Mouse (Mus musculus): ENCODE results near the gene Gm6034. TPM values are rescaled to one million over a fixed set of nuclear protein-coding genes. Genes with fewer than 3 reads are reported as not detected.
"Not testable (repeated sequence)": the region's sequence is repeated elsewhere in the genome, so short reads cannot be mapped to it uniquely, and the experiment has no call there.

Gene Gm6034
- total and polyA plus RNA-seq, 2 experiments = 0.05 to 0.09 TPM

DNA sequence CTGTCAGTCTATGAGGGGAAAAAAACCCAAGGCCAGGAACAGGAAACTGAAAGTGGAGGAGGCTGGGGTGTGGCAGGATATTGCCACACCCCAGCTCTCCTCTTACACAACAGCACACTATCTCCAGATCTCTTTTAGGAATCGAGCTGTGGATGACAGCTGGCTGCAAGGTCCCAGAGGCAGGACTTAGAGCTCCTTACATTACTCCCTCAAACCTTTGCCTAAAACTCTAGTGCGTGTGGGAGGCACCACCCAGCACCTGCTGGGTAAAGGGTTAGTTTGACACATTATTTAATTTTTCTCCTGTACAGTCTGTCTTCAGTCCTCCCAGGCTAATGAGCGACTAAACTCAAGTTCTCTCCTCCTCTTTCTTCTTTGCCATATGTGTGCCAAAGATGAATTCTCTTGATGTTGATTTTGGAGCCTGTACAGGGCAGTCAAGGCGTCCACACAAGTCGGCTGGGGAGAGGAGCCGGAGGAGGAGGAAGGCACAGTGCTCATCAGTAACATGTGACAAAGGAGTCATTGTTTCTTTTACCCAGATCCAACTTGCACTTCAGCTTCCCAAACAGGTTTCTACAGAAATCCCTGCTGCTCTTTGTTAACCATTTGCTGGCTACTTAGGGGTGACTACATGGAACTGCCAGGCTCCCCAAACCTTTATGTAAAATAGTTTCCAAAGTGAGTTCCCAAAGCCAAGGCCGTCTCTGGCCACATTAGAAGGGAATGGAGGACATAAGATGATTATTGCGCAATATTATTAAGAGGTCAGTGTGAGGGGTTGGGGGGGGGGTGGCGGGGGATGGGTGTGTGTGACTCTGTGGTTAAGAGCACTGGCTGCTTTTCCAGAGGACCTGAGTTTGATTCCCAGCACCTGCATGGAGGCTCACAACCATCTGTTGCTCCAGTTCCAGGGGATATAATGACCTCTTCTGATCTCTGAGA is 18.8 kb upstream of the Gm6034 start:
- WGBS = 39% methylated on average over 9 of the region's 9 CpGs
- no peak overlapping the region for H3K4me3 ChIP-seq (ENCODE audit: insufficient read depth, low read depth, low read length)
- DNase-seq (ENCODE audit: extremely low read depth, low read depth, low spot score) = peak; percentile 30
- H3K27me3 ChIP-seq (ENCODE audit: control insufficient read depth, insufficient read depth, low read length) = no peaks in the 10 kb centered on the region
- H3K36me3 ChIP-seq (ENCODE audit: control insufficient read depth, insufficient read depth, low read length) = no peaks in the 10 kb centered on the region
- peaks cover 9% of the 10 kb centered on the region for H3K4me1 ChIP-seq (ENCODE audit: control insufficient read depth, insufficient read depth, low read length)
- no peak overlapping the region for H3K9ac ChIP-seq (ENCODE audit: low read depth, low read length)
- no peaks in the 10 kb centered on the region for H3K79me2 ChIP-seq (ENCODE audit: control insufficient read depth, insufficient read depth, low read length)
- H3K27ac ChIP-seq (replicated peaks; ENCODE audit: insufficient read depth, low read depth, low read length) = peak overlapping the region; percentile 29
- TF ChIP-seq POLR2A (IDR thresholded peaks at IDR 0.05; ENCODE audit: extremely low read depth, insufficient read depth, low read length) = no peak
- no peak for TF ChIP-seq CTCF (IDR thresholded peaks at IDR 0.05; ENCODE audit: low read depth, low read length)

DNA sequence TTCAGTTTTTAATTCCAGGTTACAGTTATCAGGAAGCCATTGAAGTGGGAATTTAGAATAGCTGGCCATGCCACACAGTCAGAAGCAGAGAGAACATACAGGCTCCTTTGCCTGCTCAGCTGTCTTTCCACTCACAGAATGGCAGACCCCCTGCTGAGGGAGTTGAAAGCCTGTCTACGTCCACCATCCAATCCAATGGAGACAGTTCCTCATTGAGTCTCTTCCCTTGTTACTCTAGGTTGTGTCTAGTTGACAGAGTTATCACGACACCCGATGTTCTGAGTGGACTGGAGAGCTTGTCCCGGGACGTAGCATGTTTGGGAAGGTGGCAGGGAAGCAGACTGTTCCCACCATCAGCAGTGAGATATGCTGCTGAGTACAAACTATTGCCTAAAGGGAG is 17.6 kb upstream of the Gm6034 start:
- WGBS = 77% methylated on average over 5 of the region's 5 CpGs
- DNase-seq (ENCODE audit: extremely low read depth, low read depth, low spot score) = no peak
- Histone ChIP-seq H3K27ac (replicated peaks; ENCODE audit: insufficient read depth, low read depth, low read length) (no peak overlapping the region), H3K4me1 (ENCODE audit: control insufficient read depth, insufficient read depth, low read length) (peaks cover 11% of the 10 kb centered on the region), H3K4me3 (ENCODE audit: insufficient read depth, low read depth, low read length) (no peak overlapping the region), H3K36me3 (ENCODE audit: control insufficient read depth, insufficient read depth, low read length) (no peaks in the 10 kb centered on the region), H3K27me3 (ENCODE audit: control insufficient read depth, insufficient read depth, low read length) (no peaks in the 10 kb centered on the region), H3K9ac (ENCODE audit: low read depth, low read length) (no peak overlapping the region), H3K79me2 (ENCODE audit: control insufficient read depth, insufficient read depth, low read length) (no peaks in the 10 kb centered on the region)
- no peak for TF ChIP-seq CTCF (IDR thresholded peaks at IDR 0.05; ENCODE audit: low read depth, low read length)
- TF ChIP-seq POLR2A (IDR thresholded peaks at IDR 0.05; ENCODE audit: extremely low read depth, insufficient read depth, low read length) = no peak

DNA sequence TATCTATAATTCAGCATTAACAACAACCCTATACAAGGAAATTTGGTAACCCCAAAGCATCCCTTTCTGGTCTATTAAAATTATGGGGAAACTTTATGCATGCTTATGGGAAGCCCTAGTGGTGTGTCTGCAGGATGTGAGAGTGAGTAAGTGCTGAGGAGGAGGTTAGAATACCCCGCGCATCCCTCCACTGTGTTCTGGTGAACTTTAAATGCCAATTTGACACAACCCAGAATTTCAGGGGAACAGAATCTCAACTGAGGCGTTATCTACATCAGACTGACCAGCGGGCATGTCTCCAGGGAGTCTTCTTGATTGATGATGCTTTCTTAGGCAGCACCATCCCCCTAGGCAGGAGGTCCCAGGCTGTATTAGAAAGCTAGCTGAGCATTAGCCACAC is 16.9 kb upstream of the Gm6034 start:
- Histone ChIP-seq H3K4me1 (ENCODE audit: control insufficient read depth, insufficient read depth, low read length) (peaks cover 15% of the 10 kb centered on the region), H3K27me3 (ENCODE audit: control insufficient read depth, insufficient read depth, low read length) (no peaks in the 10 kb centered on the region), H3K79me2 (ENCODE audit: control insufficient read depth, insufficient read depth, low read length) (no peaks in the 10 kb centered on the region), H3K4me3 (ENCODE audit: insufficient read depth, low read depth, low read length) (no peak overlapping the region), H3K36me3 (ENCODE audit: control insufficient read depth, insufficient read depth, low read length) (no peaks in the 10 kb centered on the region), H3K9ac (ENCODE audit: low read depth, low read length) (no peak overlapping the region), H3K27ac (replicated peaks; ENCODE audit: insufficient read depth, low read depth, low read length) (no peak overlapping the region)
- 77% methylated on average over 4 of the region's 4 CpGs for WGBS
- TF ChIP-seq CTCF (IDR thresholded peaks at IDR 0.05; ENCODE audit: low read depth, low read length) (no peak), POLR2A (IDR thresholded peaks at IDR 0.05; ENCODE audit: extremely low read depth, insufficient read depth, low read length) (no peak)
- no peak for DNase-seq (ENCODE audit: extremely low read depth, low read depth, low spot score)

DNA sequence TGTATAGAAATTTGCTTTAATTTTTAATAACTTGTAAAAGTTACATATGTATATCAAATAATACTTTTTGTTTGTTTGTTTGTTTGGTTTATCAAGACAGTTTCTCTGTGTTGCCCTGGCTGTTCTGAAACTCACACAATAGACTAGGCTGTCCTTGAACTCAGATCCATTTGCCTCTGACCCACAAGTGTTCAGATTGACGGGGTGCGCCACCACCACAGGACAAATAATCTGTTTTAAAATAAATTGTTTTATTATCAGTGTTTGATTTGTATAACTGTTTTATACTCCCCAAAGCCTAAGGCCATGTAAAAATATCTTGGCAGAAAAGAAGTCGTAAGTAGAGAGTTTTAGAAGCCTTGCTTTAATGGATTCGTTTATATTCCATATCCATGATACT is 15.1 kb upstream of the Gm6034 start:
- Histone ChIP-seq H3K36me3 (ENCODE audit: control insufficient read depth, insufficient read depth, low read length) (no peaks in the 10 kb centered on the region), H3K27me3 (ENCODE audit: control insufficient read depth, insufficient read depth, low read length) (no peaks in the 10 kb centered on the region), H3K79me2 (ENCODE audit: control insufficient read depth, insufficient read depth, low read length) (peaks cover 6% of the 10 kb centered on the region; the same call in 1 of the 2 replicates), H3K27ac (replicated peaks; ENCODE audit: insufficient read depth, low read depth, low read length) (no peak overlapping the region), H3K9ac (ENCODE audit: low read depth, low read length) (no peak overlapping the region), H3K4me1 (ENCODE audit: control insufficient read depth, insufficient read depth, low read length) (peaks cover 18% of the 10 kb centered on the region), H3K4me3 (ENCODE audit: insufficient read depth, low read depth, low read length) (no peak overlapping the region)
- DNase-seq (ENCODE audit: extremely low read depth, low read depth, low spot score) = no peak
- TF ChIP-seq POLR2A (IDR thresholded peaks at IDR 0.05; ENCODE audit: extremely low read depth, insufficient read depth, low read length) (no peak), CTCF (IDR thresholded peaks at IDR 0.05; ENCODE audit: low read depth, low read length) (no peak)
- WGBS = 87% methylated on average over 4 of the region's 4 CpGs

DNA sequence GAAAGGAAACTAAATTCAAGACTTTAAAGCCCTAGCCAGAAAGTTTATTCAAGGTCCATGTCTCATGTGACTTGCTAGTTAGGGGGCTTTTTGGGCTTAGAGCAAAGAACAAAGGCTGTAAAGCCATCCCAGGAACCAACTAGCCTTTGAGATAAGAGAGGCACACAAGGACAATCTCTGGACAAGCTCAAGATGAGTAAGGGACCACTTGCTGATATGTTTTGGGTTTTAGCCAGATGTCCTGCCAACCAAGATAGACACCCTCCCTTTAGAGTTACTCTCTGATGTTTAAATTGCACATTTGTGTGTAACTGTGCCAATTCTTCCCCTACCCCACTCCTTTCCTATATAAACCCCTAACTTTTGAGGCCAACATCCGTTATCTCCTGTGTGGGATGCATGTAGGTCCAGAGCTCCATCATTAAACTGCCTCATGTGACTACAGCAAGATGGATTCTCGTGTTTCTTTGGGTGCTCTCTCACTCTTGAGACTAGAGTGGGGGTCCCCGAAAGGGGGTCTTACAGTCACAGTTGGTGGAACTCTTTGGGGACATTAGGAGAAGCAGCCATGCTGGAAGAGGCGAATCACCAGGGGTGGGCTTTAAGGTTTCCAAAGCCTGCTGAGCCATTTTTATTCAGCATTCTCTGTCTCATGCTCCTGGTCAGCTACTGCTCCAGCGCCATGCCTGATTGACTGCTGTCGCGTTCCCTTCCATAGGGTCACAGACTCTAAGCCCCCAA is 13.7 kb upstream of the Gm6034 start:
- Histone ChIP-seq H3K27me3 (ENCODE audit: control insufficient read depth, insufficient read depth, low read length) (no peaks in the 10 kb centered on the region), H3K4me3 (ENCODE audit: insufficient read depth, low read depth, low read length) (no peak overlapping the region), H3K27ac (replicated peaks; ENCODE audit: insufficient read depth, low read depth, low read length) (no peak overlapping the region), H3K4me1 (ENCODE audit: control insufficient read depth, insufficient read depth, low read length) (peaks cover 14% of the 10 kb centered on the region), H3K79me2 (ENCODE audit: control insufficient read depth, insufficient read depth, low read length) (peaks cover 6% of the 10 kb centered on the region; the same call in 1 of the 2 replicates), H3K9ac (ENCODE audit: low read depth, low read length) (no peak overlapping the region), H3K36me3 (ENCODE audit: control insufficient read depth, insufficient read depth, low read length) (no peaks in the 10 kb centered on the region)
- no peak for DNase-seq (ENCODE audit: extremely low read depth, low read depth, low spot score)
- WGBS = 97% methylated on average over 7 of the region's 7 CpGs
- no peak for TF ChIP-seq CTCF (IDR thresholded peaks at IDR 0.05; ENCODE audit: low read depth, low read length)
- no peak for TF ChIP-seq POLR2A (IDR thresholded peaks at IDR 0.05; ENCODE audit: extremely low read depth, insufficient read depth, low read length)

DNA sequence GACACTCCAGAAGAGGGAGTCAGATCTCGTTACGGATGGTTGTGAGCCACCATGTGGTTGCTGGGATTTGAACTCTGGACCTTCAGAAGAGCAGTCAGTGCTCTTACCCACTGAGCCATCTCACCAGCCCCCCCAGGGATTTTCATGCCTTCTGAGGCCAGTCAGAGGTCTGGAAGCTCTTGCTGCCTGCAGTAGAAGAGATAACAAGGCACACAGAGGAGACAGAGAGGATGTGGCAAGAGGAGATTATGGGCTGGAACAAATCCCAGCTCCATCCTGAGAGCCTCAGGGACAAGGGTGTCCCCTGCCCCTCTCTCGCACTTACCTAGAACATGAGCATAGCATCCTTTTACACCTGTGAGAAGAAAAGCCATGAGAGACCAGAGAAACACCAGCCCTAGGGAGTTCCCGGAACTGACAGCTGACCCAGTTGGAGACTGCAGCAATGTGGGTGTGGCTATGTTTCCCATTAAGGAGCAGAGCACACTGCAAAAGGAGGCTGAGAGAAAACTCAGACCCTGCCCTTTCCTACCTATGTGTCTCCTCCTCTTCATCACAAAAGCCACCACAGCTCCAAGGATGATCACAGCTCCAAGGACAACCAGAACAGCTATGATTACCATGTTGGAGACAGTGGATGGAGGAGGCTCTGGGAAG is 12.6 kb upstream of the Gm6034 start:
- DNase-seq (ENCODE audit: extremely low read depth, low read depth, low spot score) = peak; percentile 28
- not testable (repeated sequence) for H3K36me3 ChIP-seq (ENCODE audit: control insufficient read depth, insufficient read depth, low read length); H3K27ac ChIP-seq (replicated peaks; ENCODE audit: insufficient read depth, low read depth, low read length); H3K27me3 ChIP-seq (ENCODE audit: control insufficient read depth, insufficient read depth, low read length); H3K4me3 ChIP-seq (ENCODE audit: insufficient read depth, low read depth, low read length); H3K9ac ChIP-seq (ENCODE audit: low read depth, low read length); H3K79me2 ChIP-seq (ENCODE audit: control insufficient read depth, insufficient read depth, low read length)
- WGBS = 69% methylated on average over 4 of the region's 4 CpGs
- peaks cover 17% of the 10 kb centered on the region for H3K4me1 ChIP-seq (ENCODE audit: control insufficient read depth, insufficient read depth, low read length)

DNA sequence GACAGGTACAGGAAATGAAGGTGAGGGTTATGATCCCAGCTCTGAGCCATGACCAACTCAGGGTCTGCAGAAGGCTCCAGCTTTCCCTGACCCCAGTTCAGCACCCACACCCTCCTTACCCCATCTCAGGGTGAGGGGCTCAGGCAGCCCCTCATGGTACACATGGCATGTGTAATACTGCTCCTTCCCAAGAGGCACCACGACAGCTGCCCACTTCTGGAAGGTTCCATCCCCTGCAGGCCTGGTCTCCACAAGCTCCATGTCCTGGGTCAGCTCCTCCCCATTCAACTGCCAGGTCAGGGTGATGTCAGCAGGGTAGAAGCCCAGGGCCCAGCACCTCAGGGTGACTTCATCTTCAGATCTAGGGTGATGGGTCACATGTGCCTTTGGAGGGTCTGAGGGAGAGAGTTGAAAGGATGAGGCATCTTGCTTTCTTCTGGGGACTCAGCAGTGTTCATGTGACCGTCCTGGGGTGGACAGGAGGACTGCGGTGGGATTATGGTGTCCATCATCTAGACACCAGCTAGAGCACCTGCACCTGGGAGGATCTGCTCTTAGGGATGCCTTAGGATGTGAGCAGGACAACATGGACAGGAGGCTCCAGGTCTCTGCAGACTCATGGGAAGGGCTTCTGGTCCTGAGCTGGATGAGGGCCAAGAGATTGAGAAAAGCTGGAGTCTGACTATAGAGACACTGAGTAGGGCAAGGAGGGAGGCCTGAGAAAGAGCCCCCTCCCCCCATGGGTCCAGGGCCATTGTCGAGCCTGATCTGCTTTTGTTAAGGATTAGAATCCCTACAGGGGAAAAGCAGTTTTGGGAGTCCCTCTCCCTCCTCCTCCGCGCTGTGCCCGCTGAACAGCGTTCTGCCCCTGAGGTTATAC is 11.8 kb upstream of the Gm6034 start:
- not testable (repeated sequence) for DNase-seq (ENCODE audit: extremely low read depth, low read depth, low spot score); H3K79me2 ChIP-seq (ENCODE audit: control insufficient read depth, insufficient read depth, low read length); H3K36me3 ChIP-seq (ENCODE audit: control insufficient read depth, insufficient read depth, low read length); H3K27me3 ChIP-seq (ENCODE audit: control insufficient read depth, insufficient read depth, low read length)
- Histone ChIP-seq H3K9ac (ENCODE audit: low read depth, low read length) (peak overlapping the region; percentile 72), H3K27ac (replicated peaks; ENCODE audit: insufficient read depth, low read depth, low read length) (peak overlapping the region; percentile 48), H3K4me3 (ENCODE audit: insufficient read depth, low read depth, low read length) (peak overlapping the region; percentile 68; the same call in 1 of the 2 replicates), H3K4me1 (ENCODE audit: control insufficient read depth, insufficient read depth, low read length) (peaks cover 17% of the 10 kb centered on the region)
- 70% methylated on average over 8 of the region's 8 CpGs for WGBS

All from liver, adult 2 months (tissue).